Mouse (Mus musculus): ENCODE results near the gene Itgb5. TPM values are rescaled to one million over a fixed set of nuclear protein-coding genes. Genes with fewer than 3 reads are reported as not detected.

Itgb5 gene
- total RNA-seq, 2 experiments from 2014 or later: 38.7 to 42.3 TPM

GRCm38 (mm10) chr16:33830512-33831105 is 1.1 kb downstream of the Itgb5 start:
- no peak for DNase-seq (ENCODE audit: extremely low spot score in 1 of 2, low spot score in 1 of 2)

GRCm38 (mm10) chr16:33832057-33832456 is 2.6 kb downstream of the Itgb5 start:
- DNase-seq (ENCODE audit: extremely low spot score in 1 of 2, low spot score in 1 of 2): no peak

- no peak for DNase-seq (ENCODE audit: extremely low spot score in 1 of 2, low spot score in 1 of 2)
These were observed 3.4 kb downstream of the Itgb5 start for GRCm38 (mm10) chr16:33832728-33833428.

- DNase-seq (ENCODE audit: extremely low spot score in 1 of 2, low spot score in 1 of 2): no peak
These were observed 3.9 kb downstream of the Itgb5 start for GRCm38 (mm10) chr16:33833429-33833753.

- peak in 1 of 2 experiments; percentile 13 for DNase-seq (ENCODE audit: extremely low spot score in 1 of 2, low spot score in 1 of 2)
These were observed 4.5 kb downstream of the Itgb5 start for GRCm38 (mm10) chr16:33833781-33834482.

GRCm38 (mm10) chr16:33836676-33837075 is 7.2 kb downstream of the Itgb5 start:
- no peak for DNase-seq (ENCODE audit: extremely low spot score in 1 of 2, low spot score in 1 of 2)

GRCm38 (mm10) chr16:33837191-33837590 is 7.7 kb downstream of the Itgb5 start:
- DNase-seq (ENCODE audit: extremely low spot score in 1 of 2, low spot score in 1 of 2): no peak

- DNase-seq (ENCODE audit: extremely low spot score in 1 of 2, low spot score in 1 of 2): no peak
These were observed 11.2 kb downstream of the Itgb5 start for GRCm38 (mm10) chr16:33840616-33841015.

- DNase-seq (ENCODE audit: extremely low spot score in 1 of 2, low spot score in 1 of 2): no peak
These were observed 12.8 kb downstream of the Itgb5 start for GRCm38 (mm10) chr16:33842081-33842880.

GRCm38 (mm10) chr16:33844150-33844611 is 14.7 kb downstream of the Itgb5 start:
- no peak for DNase-seq (ENCODE audit: extremely low spot score in 1 of 2, low spot score in 1 of 2)

GRCm38 (mm10) chr16:33844866-33845265 is 15.4 kb downstream of the Itgb5 start:
- DNase-seq (ENCODE audit: extremely low spot score in 1 of 2, low spot score in 1 of 2): no peak

GRCm38 (mm10) chr16:33853271-33853670 is 23.8 kb downstream of the Itgb5 start:
- DNase-seq (ENCODE audit: extremely low spot score in 1 of 2, low spot score in 1 of 2): no peak

- DNase-seq (ENCODE audit: extremely low spot score in 1 of 2, low spot score in 1 of 2): no peak
These were observed 29.3 kb downstream of the Itgb5 start for GRCm38 (mm10) chr16:33858766-33859165.

- no peak for DNase-seq (ENCODE audit: extremely low spot score in 1 of 2, low spot score in 1 of 2)
These were observed 29.9 kb downstream of the Itgb5 start for GRCm38 (mm10) chr16:33859380-33859779.

GRCm38 (mm10) chr16:33859988-33860700 is 30.7 kb downstream of the Itgb5 start:
- DNase-seq (ENCODE audit: extremely low spot score in 1 of 2, low spot score in 1 of 2): peak; percentile 45 to 68

GRCm38 (mm10) chr16:33862406-33862805 is 32.9 kb downstream of the Itgb5 start:
- no peak for DNase-seq (ENCODE audit: extremely low spot score in 1 of 2, low spot score in 1 of 2)

- no peak for DNase-seq (ENCODE audit: extremely low spot score in 1 of 2, low spot score in 1 of 2)
These were observed 33.8 kb downstream of the Itgb5 start for GRCm38 (mm10) chr16:33863208-33863751.

GRCm38 (mm10) chr16:33870224-33870785 is 40.8 kb downstream of the Itgb5 start:
- no peak for DNase-seq (ENCODE audit: extremely low spot score in 1 of 2, low spot score in 1 of 2)

GRCm38 (mm10) chr16:33870988-33871758 is 41.7 kb downstream of the Itgb5 start:
- DNase-seq (ENCODE audit: extremely low spot score in 1 of 2, low spot score in 1 of 2): no peak

Data from layer of hippocampus, postnatal 25 days (tissue).